Mouse (Mus musculus) CH12.LX (cell line): ENCODE measurements around the gene Vti1a.

ENCODE experiments used
- BHLHE40 ChIP-seq: IDR thresholded peaks from 2 replicates; pipeline ENCODE4 v1.6.1; 2011; ENCODE audit warnings: mild to moderate bottlenecking, low read depth, low read length, improper control_type of control experiment
- CHD2 ChIP-seq: IDR thresholded peaks from 2 replicates; pipeline ENCODE4 v1.6.1; 2011; ENCODE audit warnings: low read length, improper control_type of control experiment
- CTCF ChIP-seq, 2 experiments: IDR thresholded peaks in 1 of 2; conservative IDR thresholded peaks in 1 of 2; 2 replicates each; pipeline ENCODE4 v1.5.1; 2011 to 2012; ENCODE audit warnings: low read depth in 2 of 2, low read length in 2 of 2, improper control_type of control experiment in 1 of 2, inconsistent platforms in 1 of 2, mild to moderate bottlenecking in 1 of 2, moderate library complexity in 1 of 2
- ELF1 ChIP-seq: IDR thresholded peaks from 2 replicates; pipeline ENCODE4 v1.6.1; 2014; ENCODE audit warnings: low read depth, mild to moderate bottlenecking, inconsistent platforms, low read length, improper control_type of control experiment
- POLR2A ChIP-seq: IDR thresholded peaks from 2 replicates; pipeline ENCODE4 v1.6.1; 2011; ENCODE audit warnings: low read depth, mild to moderate bottlenecking, improper control_type of control experiment, low read length

DNA sequence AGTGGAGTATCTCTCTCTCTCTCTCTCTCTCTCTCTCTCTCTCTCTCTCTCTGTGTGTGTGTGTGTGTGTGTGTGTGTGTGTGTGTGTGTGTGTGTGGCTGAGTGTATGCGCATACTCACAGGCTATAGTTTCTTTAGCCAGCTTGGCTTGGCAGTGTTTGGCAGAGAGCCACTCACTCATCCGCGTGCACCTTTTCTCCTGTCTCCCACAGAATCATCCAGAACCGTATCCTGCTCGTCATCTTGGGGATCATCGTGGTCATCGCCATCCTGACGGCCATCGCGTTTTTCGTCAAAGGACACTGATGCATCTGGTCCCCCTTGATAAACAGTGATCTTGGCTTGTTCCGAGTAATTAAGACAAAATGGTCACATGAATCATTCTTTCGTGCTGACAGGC, 307.5 kb downstream of the Vti1a start:
- TF ChIP-seq POLR2A (no peak), CTCF (conservative IDR thresholded peaks at IDR 0.05 in 1 of 2, IDR thresholded peaks at IDR 0.05 in 1 of 2; ENCODE audit: low read depth in 2 of 2, low read length in 2 of 2) (no peak), CHD2 (no peak), ELF1 (no peak), BHLHE40 (no peak)
